ENCODE assay signal across 8 mouse cellular contexts in genomic region chr7:127776426-127776825, GRCm38 (mm10). TPM values are rescaled to one million over a fixed set of nuclear protein-coding genes. Genes with fewer than 3 reads are reported as not detected.
DNase-seq lines count a peak whose midpoint lies in the region; ATAC-seq and TF ChIP-seq lines count a peak whose summit lies in the region.

TSS of gene Setd1a (plus strand) at chr7:127776670.

- ATAC-seq in G1E (ENCODE audit: extremely low read depth, insufficient number of reproducible peaks, low FRiP score, poor library complexity, severe bottlenecking): peak; percentile 50; the same call in 1 of the 2 replicates
- ATAC-seq in forebrain, embryonic 16.5 days: peak; percentile 76
- ATAC-seq in lung, embryonic 14.5 days (ENCODE audit: insufficient read depth): peak; percentile 64

- H3K4me3 ChIP-seq in G1E (ENCODE audit: low read depth, low read length): peak within 1 kb of the TSS; percentile 82
- H3K4me3 ChIP-seq in forebrain, embryonic 16.5 days (replicated peaks; ENCODE audit: low read length): peak within 1 kb of the TSS; percentile 84
- H3K4me3 ChIP-seq in layer of hippocampus, adult 2 months: peak within 1 kb of the TSS; percentile 95
- H3K4me3 ChIP-seq in lung, embryonic 14.5 days (ENCODE audit: low read depth, low read length): peak within 1 kb of the TSS; percentile 94
- H3K4me3 ChIP-seq in thymus, adult 2 months (ENCODE audit: control insufficient read depth, insufficient read depth, low read length): peak within 1 kb of the TSS; percentile 70

- H3K36me3 ChIP-seq in G1E (replicated peaks): peaks cover 69% of the 10 kb centered on the region
- peaks cover 10% of the 10 kb centered on the region for H3K36me3 ChIP-seq in forebrain, embryonic 16.5 days (ENCODE audit: control insufficient read depth, insufficient read depth)
- peaks cover 41% of the 10 kb centered on the region for H3K36me3 ChIP-seq in lung, embryonic 14.5 days (ENCODE audit: insufficient read depth)
- peaks cover 14% of the 10 kb centered on the region for H3K36me3 ChIP-seq in thymus, adult 2 months (ENCODE audit: control insufficient read depth, insufficient read depth, low read length)

- intact Hi-C loops in heart, postnatal 36 days (cut with DNase I): loop anchor here (5.0 kb wide), 1 partner anchor 101 kb away; the partner anchor contains the start of genes Zfp646 and Zfp668

- no peak for TF ChIP-seq CTCF in G1E (IDR thresholded peaks at IDR 0.05; ENCODE audit: low read depth, low read length)
- TF ChIP-seq CTCF in layer of hippocampus, adult 2 months (conservative IDR thresholded peaks at IDR 0.05): no peak
- TF ChIP-seq CTCF in lung, embryonic 14.5 days (IDR thresholded peaks at IDR 0.05; ENCODE audit: low read depth): no peak
- TF ChIP-seq CTCF in thymus, adult 2 months (IDR thresholded peaks at IDR 0.05; ENCODE audit: borderline replicate concordance, control insufficient read depth, extremely low read depth, insufficient read depth, low read length, poor library complexity): no peak

- peak; percentile 65 for DNase-seq in G1E (ENCODE audit: low spot score)
- DNase-seq in cerebellum, adult 18-20 months: peak; percentile 90 to 92
- peak; percentile 91 to 93 for DNase-seq in heart, postnatal 36 days
- DNase-seq in layer of hippocampus, adult 2 months (ENCODE audit: low spot score in 2 of 2): peak; percentile 89 to 91
- DNase-seq in lung, embryonic 14.5 days: peak; percentile 95
- DNase-seq in ovary, adult 18-20 months (ENCODE audit: low spot score): peak; percentile 76
- DNase-seq in thymus, adult 2 months: peak; percentile 82

- peak within 1 kb of the TSS; percentile 89 for H3K4me2 ChIP-seq in forebrain, embryonic 16.5 days (ENCODE audit: low read length)
- H3K4me2 ChIP-seq in lung, embryonic 14.5 days: peak within 1 kb of the TSS; percentile 85

- H3K27ac ChIP-seq in forebrain, embryonic 16.5 days (ENCODE audit: low read length): peak within 1 kb of the TSS; percentile 98
- H3K27ac ChIP-seq in layer of hippocampus, adult 2 months: peak within 1 kb of the TSS; percentile 100
- peak within 1 kb of the TSS; percentile 99 for H3K27ac ChIP-seq in lung, embryonic 14.5 days (ENCODE audit: low read depth)
- peak within 1 kb of the TSS; percentile 75 for H3K27ac ChIP-seq in thymus, adult 2 months (ENCODE audit: control insufficient read depth, insufficient read depth, low read length)

- no peaks in the 10 kb centered on the region for H3K27me3 ChIP-seq in G1E (ENCODE audit: insufficient read depth, low read length)
- no peaks in the 10 kb centered on the region for H3K27me3 ChIP-seq in forebrain, embryonic 16.5 days (replicated peaks; ENCODE audit: control insufficient read depth, insufficient read depth, low read length)
- no peaks in the 10 kb centered on the region for H3K27me3 ChIP-seq in lung, embryonic 14.5 days (ENCODE audit: insufficient read depth, low read length)
- no peaks in the 10 kb centered on the region for H3K27me3 ChIP-seq in thymus, adult 2 months (ENCODE audit: control insufficient read depth, insufficient read depth, low read length)

- peak within 1 kb of the TSS; percentile 82 for H3K9ac ChIP-seq in forebrain, embryonic 16.5 days (replicated peaks; ENCODE audit: low read depth, low read length)
- H3K9ac ChIP-seq in lung, embryonic 14.5 days: peak within 1 kb of the TSS; percentile 90

- 0% methylated on average over 23 of the region's 23 CpGs for WGBS in forebrain, embryonic 16.5 days
- under 1% methylated on average over 23 of the region's 23 CpGs for WGBS in lung, embryonic 14.5 days
- WGBS in thymus, adult 2 months: under 1% methylated on average over 23 of the region's 23 CpGs

- TF ChIP-seq POLR2A in thymus, adult 2 months (IDR thresholded peaks at IDR 0.05; ENCODE audit: control insufficient read depth, extremely low read depth, insufficient read depth, low read length, poor library complexity): no peak

- H3K4me1 ChIP-seq in G1E (ENCODE audit: insufficient read depth, low read depth, low read length): peaks cover 76% of the 10 kb centered on the region
- peaks cover 14% of the 10 kb centered on the region for H3K4me1 ChIP-seq in forebrain, embryonic 16.5 days (replicated peaks; ENCODE audit: control insufficient read depth, insufficient read depth, low read length)
- no peaks in the 10 kb centered on the region for H3K4me1 ChIP-seq in lung, embryonic 14.5 days (ENCODE audit: insufficient read depth)
- H3K4me1 ChIP-seq in thymus, adult 2 months (replicated peaks; ENCODE audit: control insufficient read depth, insufficient read depth, low read length): peaks cover 7% of the 10 kb centered on the region

- no peaks in the 10 kb centered on the region for H3K9me3 ChIP-seq in G1E (replicated peaks)
- H3K9me3 ChIP-seq in forebrain, embryonic 16.5 days (ENCODE audit: control insufficient read depth, low read length): no peaks in the 10 kb centered on the region
- H3K9me3 ChIP-seq in lung, embryonic 14.5 days (ENCODE audit: low read depth, low read length): no peaks in the 10 kb centered on the region

RNA-seq across cellular contexts. Expression of gene Setd1a, which starts in this region (rescaled TPM):
- total RNA-seq in G1E (2014; fragmentation: Nextera tagmentation) (104 and 115 TPM in 2 replicates), G1E (2017) (9.1 and 10.0 TPM in 2 replicates)
- polyA plus RNA-seq in G1E (2012): 103 and 118 TPM in 2 replicates
- 19.8 and 20.7 TPM in 2 replicates for polyA plus RNA-seq in forebrain, embryonic 16.5 days (2015; fragmentation: Nextera tagmentation; extraction: Ambion mirVana)
- 10 to 100 TPM; 22.2 to 24.0 TPM for total RNA-seq in heart, postnatal 36 days (2021)
- 10 to 100 TPM; 44.5 to 49.4 TPM for total RNA-seq in layer of hippocampus, adult 2 months (2021)
- 27.2 and 30.1 TPM in 2 replicates for polyA plus RNA-seq in lung, embryonic 14.5 days (2014; fragmentation: Nextera tagmentation; extraction: Ambion mirVana)
- polyA plus RNA-seq in thymus, adult 2 months (2012; rRNA removed): 29.9 and 36.7 TPM in 2 replicates

Comparison
In these comparisons a context has a peak if more than half of its experiments do, and no peak if none do; other contexts are left out.
1. Peak in every context shown above with its lines: DNase-seq, ATAC-seq, H3K4me3 ChIP-seq and H3K27ac ChIP-seq.